24 mouse cellular contexts compared by ENCODE assay signal in genomic region chr6:148294506-148294905, GRCm38 (mm10).
DNase-seq lines count a peak whose midpoint lies in the region; ATAC-seq and TF ChIP-seq lines count a peak whose summit lies in the region.
"Had no signal": no experiment of that assay in that cellular context is flagged by ENCODE, and none has a peak within 500 bp of the region (broad histone marks: within the 10 kb centered on the region; RNA-seq: fewer than 3 reads in every experiment).

No protein-coding gene starts in this region.

- no peak overlapping the region for H3K4me2 ChIP-seq in liver, postnatal 0 days (ENCODE audit: low read depth, low read length)
- no peak overlapping the region for H3K4me2 ChIP-seq in liver, embryonic 14.5 days (ENCODE audit: low read depth)
- H3K4me2 ChIP-seq: embryonic facial prominence, embryonic 12.5 days; forebrain, embryonic 15.5 days; heart, embryonic 11.5 days; limb, embryonic 12.5 days had no signal

- no peaks in the 10 kb centered on the region for H3K36me3 ChIP-seq in liver, postnatal 0 days (replicated peaks; ENCODE audit: insufficient read depth, low read length)
- H3K36me3 ChIP-seq in liver, embryonic 14.5 days (replicated peaks; ENCODE audit: control insufficient read depth, insufficient read depth, low read depth), result no peaks in the 10 kb centered on the region
- H3K36me3 ChIP-seq: embryonic facial prominence, embryonic 12.5 days; forebrain, embryonic 15.5 days; limb, embryonic 12.5 days had no signal

- no peaks in the 10 kb centered on the region for H3K9me3 ChIP-seq in liver, postnatal 0 days (ENCODE audit: low read length)
- no peaks in the 10 kb centered on the region for H3K9me3 ChIP-seq in liver, embryonic 14.5 days (ENCODE audit: control insufficient read depth, low read length)
- H3K9me3 ChIP-seq: embryonic facial prominence, embryonic 12.5 days; forebrain, embryonic 15.5 days; limb, embryonic 12.5 days had no signal

- H3K9ac ChIP-seq in liver, postnatal 0 days (replicated peaks), result no peak overlapping the region
- no peak overlapping the region for H3K9ac ChIP-seq in liver, embryonic 14.5 days (replicated peaks)
- H3K9ac ChIP-seq: embryonic facial prominence, embryonic 12.5 days; forebrain, embryonic 15.5 days; limb, embryonic 12.5 days had no signal

- no peaks in the 10 kb centered on the region for H3K4me1 ChIP-seq in liver, postnatal 0 days (ENCODE audit: insufficient read depth)
- 0 out of 4 replicates have a peak, but pooled peaks cover 0 to 2% of the 10 kb centered on the region in 2 experiments for H3K4me1 ChIP-seq in liver, embryonic 14.5 days (replicated peaks; ENCODE audit: control insufficient read depth in 2 of 2, insufficient read depth in 2 of 2, low read length in 1 of 2)
- H3K4me1 ChIP-seq: forebrain, embryonic 15.5 days had no signal

- DNase-seq in liver (peak; percentile 25), ZHBTc4 (ENCODE audit: low read depth, low spot score) (peak; percentile 74)
- no peak for DNase-seq in liver, postnatal 0 days
- DNase-seq in liver, embryonic 14.5 days (ENCODE audit: low read depth in 3 of 3, low spot score in 3 of 3), result no peak
- no peak for DNase-seq in kidney, postnatal 10 days
- no peak for DNase-seq in heart, adult 9 months (ENCODE audit: low spot score in 2 of 2)
- no peak for DNase-seq in left cerebral cortex, adult 8-10 months (ENCODE audit: low spot score in 2 of 2)
- DNase-seq: adrenal gland, postnatal 25 days; B cell, adult 2 months; cerebellum, adult 8-10 months; gastrocnemius, postnatal 10 days; kidney, adult 2 months; lung, adult 18-20 months; lung, postnatal 10 days; midbrain, embryonic 14.5 days; right cerebral cortex, postnatal 25 days had no signal

- ATAC-seq in liver, postnatal 0 days, result no peak
- peak; percentile 35; the same call in 1 of the 2 replicates for ATAC-seq in liver, embryonic 14.5 days (ENCODE audit: insufficient read depth)
- 0 out of 2 replicates have a peak, but pooled peaks have one; percentile 3 for ATAC-seq in neutrophil, adult 5-6 weeks (ENCODE audit: extremely low read depth, insufficient number of reproducible peaks, low FRiP score, poor library complexity, severe bottlenecking)
- ATAC-seq: forebrain, embryonic 15.5 days had no signal

- no peak for TF ChIP-seq CTCF in liver, postnatal 0 days (IDR thresholded peaks at IDR 0.05; ENCODE audit: low read depth)
- no peak for TF ChIP-seq CTCF in liver, embryonic 14.5 days (IDR thresholded peaks at IDR 0.05; ENCODE audit: low read depth)

- no peak for TF ChIP-seq EP300 in liver, postnatal 0 days (IDR thresholded peaks at IDR 0.05; ENCODE audit: low read depth)
- TF ChIP-seq EP300 in liver, embryonic 14.5 days (IDR thresholded peaks at IDR 0.05; ENCODE audit: low read depth), result no peak

- H3K27ac ChIP-seq in liver, postnatal 0 days (ENCODE audit: low read depth), result no peak overlapping the region
- H3K27ac ChIP-seq in liver, embryonic 14.5 days, result no peak overlapping the region
- H3K27ac ChIP-seq: embryonic facial prominence, embryonic 12.5 days; forebrain, embryonic 15.5 days; kidney, postnatal 0 days; limb, embryonic 12.5 days had no signal

- no peaks in the 10 kb centered on the region for H3K27me3 ChIP-seq in liver, postnatal 0 days (ENCODE audit: insufficient read depth, low read length)
- no peaks in the 10 kb centered on the region for H3K27me3 ChIP-seq in liver, embryonic 14.5 days (ENCODE audit: control insufficient read depth, insufficient read depth, low read length)
- H3K27me3 ChIP-seq: CH12.LX; embryonic facial prominence, embryonic 12.5 days; forebrain, embryonic 15.5 days; limb, embryonic 12.5 days had no signal

- H3K4me3 ChIP-seq in liver, postnatal 0 days (ENCODE audit: low read depth, low read length), result no peak overlapping the region
- no peak overlapping the region for H3K4me3 ChIP-seq in liver, embryonic 14.5 days (ENCODE audit: insufficient read depth in 1 of 2, low read depth in 2 of 2, low read length in 2 of 2)
- H3K4me3 ChIP-seq: embryonic facial prominence, embryonic 12.5 days; forebrain, embryonic 15.5 days; limb, embryonic 12.5 days; megakaryocyte, embryonic 14.5 days had no signal

- 51% methylated on average over 4 of the region's 4 CpGs for WGBS in liver, postnatal 0 days (ENCODE audit: insufficient replicate concordance)
- WGBS in liver, embryonic 14.5 days (ENCODE audit: insufficient replicate concordance), result 49% methylated on average over 4 of the region's 4 CpGs

Comparison
In these comparisons a context has a peak if more than half of its experiments do, and no peak if none do; other contexts are left out.
1. DNase-seq: peak in liver (single experiment) and ZHBTc4 (single experiment); none in liver, postnatal 0 days (single experiment), liver, embryonic 14.5 days (0 of 3), kidney, postnatal 10 days (single experiment), heart, adult 9 months (0 of 2) and left cerebral cortex, adult 8-10 months (0 of 2).